Mouse (Mus musculus) kidney, adult 2 months (tissue): ENCODE measurements around the gene Itga11.
"Not testable (repeated sequence)": the region's sequence is repeated elsewhere in the genome, so short reads cannot be mapped to it uniquely, and the experiment has no call there.

Experiments
- CTCF ChIP-seq: fragments of 200-500 bp; conservative IDR thresholded peaks from 2 replicates; pipeline ENCODE4 v1.5.1; 2011; ENCODE audit warnings: low read depth, mild to moderate bottlenecking, control low read depth, low read length, moderate library complexity, mixed read lengths; ENCODE audit not compliant: insufficient read depth, insufficient read length
- POLR2A ChIP-seq: fragments of 200-500 bp; IDR thresholded peaks from one replicate; pipeline ENCODE4 v1.6.1; 2011; ENCODE audit warnings: low read depth, low read length, control low read depth

GRCm38 (mm10) chr9:62660971-62661370, 16.7 kb upstream of the Itga11 start:
- TF ChIP-seq POLR2A, CTCF: not testable (repeated sequence)
